Mouse (Mus musculus) lung, postnatal 0 days (tissue): ENCODE results near the gene Itga3. TPM values are rescaled to one million over a fixed set of nuclear protein-coding genes. Genes with fewer than 3 reads are reported as not detected.

Experiments
- ATAC-seq: fragments of 200-750 bp; cut with Nextera tagmentation; 2 replicates; pipeline ENCODE4 v1.8.0; 2017; ENCODE audit warnings: moderate library complexity
- DNase-seq: peaks from one replicate; pipeline ENCODE4 v3.0.0-alpha.2; 2016; ENCODE audit warnings: low spot score
- H3K27ac ChIP-seq: fragments of 300-500 bp; sonication (generic); 2 replicates; pipeline ENCODE4 v1.5.1; 2014; ENCODE audit warnings: antibody characterized with exemption, mild to moderate bottlenecking, low read length, mixed read lengths
- H3K27me3 ChIP-seq: fragments of 300-500 bp; sonication (generic); replicated peaks from 2 replicates; pipeline ENCODE4 v1.6.1; 2014; ENCODE audit warnings: low read length, mixed read lengths; ENCODE audit not compliant: insufficient read depth
- H3K36me3 ChIP-seq: fragments of 300-500 bp; sonication (generic); 2 replicates; pipeline ENCODE4 v1.6.1; 2014; ENCODE audit warnings: low read length, mixed read lengths; ENCODE audit not compliant: insufficient read depth
- H3K4me1 ChIP-seq: fragments of 300-500 bp; sonication (generic); 2 replicates; pipeline ENCODE4 v1.6.1; 2014; ENCODE audit warnings: antibody characterized with exemption, low read depth, low read length, mixed read lengths; ENCODE audit not compliant: insufficient read depth
- H3K4me2 ChIP-seq: fragments of 300-500 bp; sonication (generic); replicated peaks from 2 replicates; pipeline ENCODE4 v1.6.1; 2014; ENCODE audit warnings: low read depth, mild to moderate bottlenecking, low read length, moderate library complexity, mixed read lengths
- H3K4me3 ChIP-seq: fragments of 300-500 bp; sonication (generic); 2 replicates; pipeline ENCODE4 v1.5.1; 2014; ENCODE audit warnings: low read depth, low read length
- H3K9ac ChIP-seq: fragments of 300-500 bp; sonication (generic); replicated peaks from 2 replicates; pipeline ENCODE4 v1.6.1; 2014; ENCODE audit warnings: low read depth, mild to moderate bottlenecking
- H3K9me3 ChIP-seq: fragments of 300-500 bp; sonication (generic); 2 replicates; pipeline ENCODE4 v1.6.1; 2016; ENCODE audit warnings: low read length, mixed read lengths
- CTCF ChIP-seq: IDR thresholded peaks from 2 replicates; pipeline ENCODE4 v1.5.1; 2016; ENCODE audit warnings: antibody characterized with exemption, mild to moderate bottlenecking
- EP300 ChIP-seq: IDR thresholded peaks from 2 replicates; pipeline ENCODE4 v1.6.1; 2016; ENCODE audit warnings: antibody characterized with exemption, mild to moderate bottlenecking, control low read depth
- WGBS: fragments of 180-500 bp; shearing (Covaris S2); extraction: QIAGEN DNeasy Blood & Tissue Kit; methylation state at CpG from one replicate; pipeline ENCODE4 v1.1.7; 2014; 5-methylcytosine and 5-hydroxymethylcytosine counted together
- polyA plus RNA-seq: library from polyadenylated mRNA; unstranded; fragments of >200 nt; fragmentation: Nextera tagmentation; extraction: Ambion mirVana; gene quantifications from 2 replicates; pipeline ENCODE4 v1.2.1, GENCODE M21; 2015

The Itga3 gene
- polyA plus RNA-seq, 1 experiment from 2014 or later: 44.3 TPM

DNA sequence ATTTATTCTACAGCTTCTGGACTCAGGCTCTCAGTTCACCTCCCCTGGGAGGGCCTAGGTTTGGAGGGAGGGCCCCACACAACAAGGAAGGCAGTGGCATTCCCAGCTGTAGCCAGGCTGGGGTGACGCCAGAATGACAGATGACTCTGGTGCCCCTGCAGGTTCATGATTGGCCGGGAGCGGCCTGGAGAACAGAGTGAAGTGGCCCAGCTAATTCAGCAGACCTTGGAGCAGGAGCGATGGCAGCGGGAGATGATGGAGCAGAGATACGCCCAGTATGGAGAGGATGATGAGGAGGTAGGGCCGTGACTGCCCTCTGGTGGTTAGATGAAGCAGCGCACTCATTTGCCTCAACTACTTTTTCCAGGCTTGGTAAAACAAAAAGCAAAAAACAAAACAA, 75.5 kb downstream of the Itga3 start:
- peaks cover 6% of the 10 kb centered on the region; the same call in 1 of the 2 replicates for H3K4me1 ChIP-seq
- no peak overlapping the region; the same call in 1 of the 2 replicates for H3K4me2 ChIP-seq
- no peaks in the 10 kb centered on the region for H3K27me3 ChIP-seq
- WGBS: under 1% methylated on average over 8 of the region's 8 CpGs
- H3K36me3 ChIP-seq: peaks cover 49% of the 10 kb centered on the region; the same call in 1 of the 2 replicates
- peak; percentile 88 for DNase-seq
- H3K27ac ChIP-seq: peak overlapping the region; percentile 47; the same call in 1 of the 2 replicates
- no peak overlapping the region for H3K4me3 ChIP-seq
- H3K9ac ChIP-seq: no peak overlapping the region; the same call in 1 of the 2 replicates
- no peaks in the 10 kb centered on the region for H3K9me3 ChIP-seq
- peak; percentile 80 for ATAC-seq
- TF ChIP-seq CTCF (peak; percentile 95), EP300 (no peak)

DNA sequence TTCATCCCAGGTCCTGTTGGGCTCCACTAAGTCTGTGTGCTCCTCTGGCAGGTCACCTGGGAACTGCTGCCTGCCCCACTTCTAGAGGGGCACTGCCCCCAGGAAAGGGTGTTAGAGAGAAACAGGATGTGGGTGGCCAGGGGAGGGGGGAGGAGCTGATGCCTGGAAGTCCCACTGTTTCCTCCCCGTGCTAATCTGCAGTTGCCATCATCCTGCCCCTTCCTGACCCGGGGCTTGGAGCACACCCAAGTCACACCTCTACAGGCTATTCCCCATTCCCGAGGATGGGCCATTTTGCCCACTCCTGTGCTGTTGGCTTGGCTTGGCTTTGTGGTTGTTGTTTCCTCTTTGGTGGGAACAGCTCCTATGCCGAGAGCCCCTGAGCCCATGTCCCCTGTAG, 76.1 kb downstream of the Itga3 start:
- H3K27me3 ChIP-seq: no peaks in the 10 kb centered on the region
- no peak overlapping the region for H3K4me3 ChIP-seq
- H3K27ac ChIP-seq: peak overlapping the region; percentile 47
- TF ChIP-seq EP300 (peak; percentile 67; the same call in 1 of the 2 replicates), CTCF (no peak)
- H3K4me2 ChIP-seq: no peak overlapping the region; the same call in 1 of the 2 replicates
- no peak overlapping the region for H3K9ac ChIP-seq
- peaks cover 49% of the 10 kb centered on the region; the same call in 1 of the 2 replicates for H3K36me3 ChIP-seq
- ATAC-seq (peak; percentile 62), DNase-seq (peak; percentile 46)
- WGBS: 25% methylated on average over 4 of the region's 4 CpGs
- H3K4me1 ChIP-seq: peaks cover 5% of the 10 kb centered on the region; the same call in 1 of the 2 replicates
- H3K9me3 ChIP-seq: no peaks in the 10 kb centered on the region

GRCm38 (mm10) chr11:95000128-95000527, 76.5 kb downstream of the Itga3 start:
- no peak overlapping the region for H3K9ac ChIP-seq
- H3K4me3 ChIP-seq: no peak overlapping the region
- H3K36me3 ChIP-seq: peaks cover 49% of the 10 kb centered on the region; the same call in 1 of the 2 replicates
- WGBS: 75% methylated on average over 8 of the region's 8 CpGs
- TF ChIP-seq CTCF (no peak), EP300 (no peak)
- DNase-seq (no peak), ATAC-seq (no peak)
- H3K4me2 ChIP-seq: no peak overlapping the region
- no peaks in the 10 kb centered on the region for H3K27me3 ChIP-seq
- no peaks in the 10 kb centered on the region for H3K9me3 ChIP-seq
- peaks cover 7% of the 10 kb centered on the region; the same call in 1 of the 2 replicates for H3K4me1 ChIP-seq
- H3K27ac ChIP-seq: peak overlapping the region; percentile 15

DNA sequence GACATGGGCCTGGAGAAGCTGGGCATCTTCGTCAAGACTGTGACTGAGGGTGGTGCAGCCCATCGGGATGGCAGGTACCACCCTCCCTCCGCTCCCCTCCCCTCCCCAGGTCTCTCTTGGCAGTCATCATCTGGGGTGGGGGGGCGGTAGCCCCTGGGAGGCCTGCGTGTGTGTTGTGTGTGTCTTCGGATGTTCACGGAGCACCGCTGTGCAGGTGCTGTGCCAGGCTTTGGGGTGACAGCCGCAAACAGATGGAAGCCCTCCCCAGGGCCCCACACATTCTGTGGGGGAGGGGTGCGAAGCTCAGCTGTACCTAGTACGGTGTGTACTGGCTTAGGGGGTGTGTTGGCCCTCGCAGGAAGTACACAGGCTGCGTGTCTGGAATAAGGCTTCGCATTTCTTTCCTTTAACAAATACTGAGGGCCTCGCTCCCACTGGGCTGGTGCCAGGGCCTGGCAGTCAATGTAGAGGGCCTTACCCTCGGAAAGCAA, 78.5 kb downstream of the Itga3 start:
- H3K27me3 ChIP-seq: no peaks in the 10 kb centered on the region
- no peak overlapping the region for H3K4me2 ChIP-seq
- no peak overlapping the region for H3K27ac ChIP-seq
- DNase-seq: no peak
- WGBS: 68% methylated on average over 16 of the region's 16 CpGs
- no peak overlapping the region for H3K4me3 ChIP-seq
- no peak for ATAC-seq
- H3K9me3 ChIP-seq: no peaks in the 10 kb centered on the region
- no peak for TF ChIP-seq EP300
- TF ChIP-seq CTCF: no peak
- no peak overlapping the region for H3K9ac ChIP-seq
- peaks cover 28% of the 10 kb centered on the region; the same call in 1 of the 2 replicates for H3K4me1 ChIP-seq
- peaks cover 40% of the 10 kb centered on the region; the same call in 1 of the 2 replicates for H3K36me3 ChIP-seq

- Histone ChIP-seq H3K4me3 (no peak overlapping the region), H3K4me2 (no peak overlapping the region), H3K36me3 (peaks cover 35% of the 10 kb centered on the region; the same call in 1 of the 2 replicates), H3K27me3 (no peaks in the 10 kb centered on the region), H3K9ac (no peak overlapping the region), H3K27ac (no peak overlapping the region), H3K9me3 (no peaks in the 10 kb centered on the region), H3K4me1 (peaks cover 30% of the 10 kb centered on the region; the same call in 1 of the 2 replicates)
- ATAC-seq: no peak
- 40% methylated on average over 5 of the region's 5 CpGs for WGBS
- DNase-seq: no peak
- TF ChIP-seq EP300: no peak
Observed at GRCm38 (mm10) chr11:94997596-94997995, 79.0 kb downstream of the Itga3 start.

GRCm38 (mm10) chr11:94996984-94997383, 79.6 kb downstream of the Itga3 start:
- H3K36me3 ChIP-seq: peaks cover 29% of the 10 kb centered on the region; the same call in 1 of the 2 replicates
- no peak for ATAC-seq
- H3K9ac ChIP-seq: no peak overlapping the region
- no peak overlapping the region for H3K4me3 ChIP-seq
- no peaks in the 10 kb centered on the region for H3K9me3 ChIP-seq
- no peaks in the 10 kb centered on the region for H3K27me3 ChIP-seq
- DNase-seq: no peak
- H3K4me1 ChIP-seq: peaks cover 30% of the 10 kb centered on the region; the same call in 1 of the 2 replicates
- WGBS: 91% methylated on average over 6 of the region's 6 CpGs
- no peak overlapping the region for H3K4me2 ChIP-seq
- no peak overlapping the region for H3K27ac ChIP-seq
- TF ChIP-seq EP300 (no peak), CTCF (no peak)
